13 mouse cellular contexts compared by ENCODE assay signal in genomic region chr6:6877981-6878840, GRCm38 (mm10). TPM values are rescaled to one million over a fixed set of nuclear protein-coding genes. Genes with fewer than 3 reads are reported as not detected.
DNase-seq lines count a peak whose midpoint lies in the region; ATAC-seq and TF ChIP-seq lines count a peak whose summit lies in the region.
"Had no signal": no experiment of that assay in that cellular context is flagged by ENCODE, and none has a peak within 500 bp of the region (broad histone marks: within the 10 kb centered on the region; RNA-seq: fewer than 3 reads in every experiment).

No protein-coding gene starts in this region.

- TF ChIP-seq CTCF in cortical plate, adult 2 months (IDR thresholded peaks at IDR 0.05; ENCODE audit: extremely low read depth, insufficient read depth, low read length): no peak

- H3K9me3 ChIP-seq in kidney, embryonic 14.5 days (ENCODE audit: control insufficient read depth, low read length): no peaks in the 10 kb centered on the region
- no peaks in the 10 kb centered on the region for H3K9me3 ChIP-seq in forebrain, embryonic 12.5 days
- no peaks in the 10 kb centered on the region for H3K9me3 ChIP-seq in midbrain, embryonic 12.5 days
- H3K9me3 ChIP-seq in liver, embryonic 12.5 days (replicated peaks): no peaks in the 10 kb centered on the region

- no peak overlapping the region for H3K9ac ChIP-seq in kidney, embryonic 14.5 days (ENCODE audit: low read depth, low read length)
- peak overlapping the region; percentile 78 for H3K9ac ChIP-seq in forebrain, embryonic 12.5 days
- no peak overlapping the region for H3K9ac ChIP-seq in midbrain, embryonic 12.5 days (replicated peaks)
- no peak overlapping the region for H3K9ac ChIP-seq in liver, embryonic 12.5 days

- H3K4me2 ChIP-seq in kidney, embryonic 14.5 days (replicated peaks; ENCODE audit: low read depth, low read length): no peak overlapping the region
- peak overlapping the region; percentile 48 for H3K4me2 ChIP-seq in forebrain, embryonic 12.5 days
- peak overlapping the region; percentile 13; the same call in 1 of the 2 replicates for H3K4me2 ChIP-seq in midbrain, embryonic 12.5 days (replicated peaks)
- H3K4me2 ChIP-seq in liver, embryonic 12.5 days: no peak overlapping the region

- H3K36me3 ChIP-seq in kidney, embryonic 14.5 days (ENCODE audit: control insufficient read depth, insufficient read depth, low read length): no peaks in the 10 kb centered on the region
- no peaks in the 10 kb centered on the region for H3K36me3 ChIP-seq in forebrain, embryonic 12.5 days (replicated peaks)
- H3K36me3 ChIP-seq in midbrain, embryonic 12.5 days: no peaks in the 10 kb centered on the region
- H3K36me3 ChIP-seq in liver, embryonic 12.5 days: no peaks in the 10 kb centered on the region

- no peak overlapping the region for H3K4me3 ChIP-seq in kidney, embryonic 14.5 days (ENCODE audit: low read length)
- H3K4me3 ChIP-seq in cortical plate, adult 2 months (ENCODE audit: insufficient read depth, low read length): peak overlapping the region; percentile 49
- peak overlapping the region; percentile 61 for H3K4me3 ChIP-seq in forebrain, embryonic 12.5 days (replicated peaks)
- H3K4me3 ChIP-seq in midbrain, embryonic 12.5 days: peak overlapping the region; percentile 47
- H3K4me3 ChIP-seq in liver, embryonic 12.5 days: no peak overlapping the region
- H3K4me3 ChIP-seq: myocyte had no signal

- ATAC-seq in kidney, embryonic 14.5 days (ENCODE audit: low FRiP score, low TSS enrichment): peak; percentile 24; the same call in 1 of the 2 replicates
- 0 out of 2 replicates have a peak, but pooled peaks have one; percentile 0 for ATAC-seq in forebrain, embryonic 12.5 days (ENCODE audit: low FRiP score)
- no peak for ATAC-seq in midbrain, embryonic 12.5 days (ENCODE audit: low FRiP score, low read depth)
- ATAC-seq in liver, embryonic 12.5 days: no peak; the same call in 1 of the 2 replicates

- H3K27me3 ChIP-seq in kidney, embryonic 14.5 days (ENCODE audit: control insufficient read depth, insufficient read depth, low read length): peaks cover 97% of the 10 kb centered on the region
- H3K27me3 ChIP-seq in forebrain, embryonic 12.5 days: peaks cover 97% of the 10 kb centered on the region
- peaks cover 97% of the 10 kb centered on the region for H3K27me3 ChIP-seq in midbrain, embryonic 12.5 days
- H3K27me3 ChIP-seq in liver, embryonic 12.5 days (replicated peaks): peaks cover 100% of the 10 kb centered on the region
- H3K27me3 ChIP-seq: CH12.LX had no signal

- TF ChIP-seq POLR2A in cortical plate, adult 2 months (IDR thresholded peaks at IDR 0.05; ENCODE audit: extremely low read depth, insufficient read depth, low read length): no peak

- peaks cover 7% of the 10 kb centered on the region; the same call in 1 of the 2 replicates for H3K4me1 ChIP-seq in kidney, embryonic 14.5 days (ENCODE audit: control insufficient read depth, insufficient read depth, low read length)
- H3K4me1 ChIP-seq in cortical plate, adult 2 months (ENCODE audit: control insufficient read depth, insufficient read depth, low read length): no peaks in the 10 kb centered on the region
- H3K4me1 ChIP-seq in forebrain, embryonic 12.5 days: peaks cover 33% of the 10 kb centered on the region
- H3K4me1 ChIP-seq in midbrain, embryonic 12.5 days: peaks cover 32% of the 10 kb centered on the region
- H3K4me1 ChIP-seq in liver, embryonic 12.5 days: peaks cover 6% of the 10 kb centered on the region

- 5% methylated on average over 34 of the region's 34 CpGs for WGBS in kidney, embryonic 14.5 days
- WGBS in forebrain, embryonic 12.5 days: 3% methylated on average over 34 of the region's 34 CpGs
- WGBS in midbrain, embryonic 12.5 days: 1% methylated on average over 34 of the region's 34 CpGs
- 2% methylated on average over 34 of the region's 34 CpGs for WGBS in liver, embryonic 12.5 days (ENCODE audit: insufficient replicate concordance)

- no peak for DNase-seq in kidney, adult 9 months
- DNase-seq in thymus, postnatal 25 days: no peak
- DNase-seq in testis, postnatal 10 days (ENCODE audit: low spot score): no peak
- DNase-seq: adrenal gland, postnatal 25 days; kidney, adult 18-20 months; liver had no signal

- no peak overlapping the region for H3K27ac ChIP-seq in kidney, embryonic 14.5 days (ENCODE audit: low read depth, low read length)
- peak overlapping the region; percentile 74 for H3K27ac ChIP-seq in cortical plate, adult 2 months (ENCODE audit: insufficient read depth, low read length)
- peak overlapping the region; percentile 81 for H3K27ac ChIP-seq in forebrain, embryonic 12.5 days
- H3K27ac ChIP-seq in midbrain, embryonic 12.5 days (replicated peaks): no peak overlapping the region
- no peak overlapping the region for H3K27ac ChIP-seq in liver, embryonic 12.5 days

RNA-seq across cellular contexts. Expression of gene Dlx5, which starts 3.7 kb away (rescaled TPM):
- polyA plus RNA-seq in kidney, embryonic 14.5 days (2014; fragmentation: Nextera tagmentation; extraction: Ambion mirVana): 0.14 and 0.34 TPM in 2 replicates
- 2.4 and 2.7 TPM in 2 replicates for polyA plus RNA-seq in cortical plate, adult 2 months (2012; rRNA removed)
- 68.0 and 102 TPM in 2 replicates for polyA plus RNA-seq in forebrain, embryonic 12.5 days (2016; fragmentation: Nextera tagmentation; extraction: Ambion mirVana)
- polyA plus RNA-seq in midbrain, embryonic 12.5 days (2016; fragmentation: Nextera tagmentation; extraction: Ambion mirVana): 16.1 and 22.3 TPM in 2 replicates
- 0.12 TPM in 1 of 2 replicates, not detected in the other for polyA plus RNA-seq in liver, embryonic 12.5 days (2016; fragmentation: Nextera tagmentation; extraction: Ambion mirVana)
- polyA plus RNA-seq: myocyte had no signal

RNA-seq across cellular contexts. Expression of gene Dlx6, which starts 15.1 kb away (rescaled TPM):
- not detected in 2 replicates for polyA plus RNA-seq in kidney, embryonic 14.5 days (2014; fragmentation: Nextera tagmentation; extraction: Ambion mirVana)
- 7.2 and 7.7 TPM in 2 replicates for polyA plus RNA-seq in cortical plate, adult 2 months (2012; rRNA removed)
- 10.1 and 15.7 TPM in 2 replicates for polyA plus RNA-seq in forebrain, embryonic 12.5 days (2016; fragmentation: Nextera tagmentation; extraction: Ambion mirVana)
- 2.6 and 3.5 TPM in 2 replicates for polyA plus RNA-seq in midbrain, embryonic 12.5 days (2016; fragmentation: Nextera tagmentation; extraction: Ambion mirVana)
- not detected in 2 replicates for polyA plus RNA-seq in liver, embryonic 12.5 days (2016; fragmentation: Nextera tagmentation; extraction: Ambion mirVana)
- polyA plus RNA-seq: myocyte had no signal

Comparison
In these comparisons a context has a peak if more than half of its experiments do, and no peak if none do; other contexts are left out.
1. ATAC-seq: peak in kidney, embryonic 14.5 days (single experiment) and forebrain, embryonic 12.5 days (single experiment); none in midbrain, embryonic 12.5 days (single experiment) and liver, embryonic 12.5 days (single experiment).
2. H3K27ac ChIP-seq: peak in cortical plate, adult 2 months (single experiment) and forebrain, embryonic 12.5 days (single experiment); none in kidney, embryonic 14.5 days (single experiment), midbrain, embryonic 12.5 days (single experiment) and liver, embryonic 12.5 days (single experiment).
3. H3K4me2 ChIP-seq: peak in forebrain, embryonic 12.5 days (single experiment) and midbrain, embryonic 12.5 days (single experiment); none in kidney, embryonic 14.5 days (single experiment) and liver, embryonic 12.5 days (single experiment).
4. H3K4me3 ChIP-seq: peak in cortical plate, adult 2 months (single experiment), forebrain, embryonic 12.5 days (single experiment) and midbrain, embryonic 12.5 days (single experiment); none in kidney, embryonic 14.5 days (single experiment) and liver, embryonic 12.5 days (single experiment).